Mouse (Mus musculus): ENCODE results near the gene Map3k19. TPM values are rescaled to one million over a fixed set of nuclear protein-coding genes. Genes with fewer than 3 reads are reported as not detected.

Map3k19 gene
- 7.7 to 8.9 TPM (median 8.2 TPM) in 4 replicates for total RNA-seq (2023)

GRCm38 (mm10) chr1:127854486-127855222 lies at the start of gene Map3k19:
Map3k19 (minus strand) TSS chr1:127855031.

GRCm38 (mm10) chr1:127868300-127869261 lies 13.8 kb upstream of the Map3k19 start, which contains the start of gene Rab3gap1:
Rab3gap1 (plus strand) TSS chr1:127868773.

DNA sequence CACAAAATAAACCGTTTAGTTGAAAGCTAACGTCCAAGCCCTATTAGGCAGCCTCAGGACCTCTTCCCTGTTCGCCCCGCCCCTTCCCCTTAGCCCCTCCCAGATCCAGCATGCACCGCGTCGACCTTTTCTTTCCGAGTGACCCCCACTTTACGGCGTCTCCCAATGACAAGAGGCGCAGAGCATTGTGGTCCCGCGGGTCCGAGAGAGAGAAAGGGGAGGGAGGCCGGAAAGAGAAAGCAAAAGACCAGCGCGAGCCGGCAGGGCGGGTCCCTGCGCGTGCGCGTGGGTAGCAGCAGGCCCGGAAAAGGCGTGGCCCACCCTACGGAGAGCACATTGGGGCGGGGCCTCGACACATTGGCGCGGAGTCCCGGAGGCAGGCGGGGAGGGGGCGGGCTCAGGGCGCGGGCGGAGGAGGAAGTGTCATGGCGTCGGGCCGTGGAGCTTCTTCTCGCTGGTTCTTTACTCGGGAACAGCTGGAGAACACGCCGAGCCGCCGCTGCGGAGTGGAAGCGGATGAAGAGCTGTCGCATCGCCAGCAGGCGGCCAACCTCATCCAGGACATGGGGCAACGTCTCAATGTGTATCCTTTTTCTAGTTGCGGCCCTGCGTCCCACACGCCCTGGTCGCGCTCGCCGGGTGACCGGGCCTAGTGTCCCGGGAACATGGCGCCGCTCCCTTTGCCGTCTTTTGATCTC lies 80.9 kb downstream of the Map3k19 start, which contains the start of gene Ccnt2:
TSS of gene Ccnt2 (plus strand) at position 362 of the 698 bp plus-strand sequence.

Other genes starting within 250 kb of the Map3k19 start
- gene Tmem163, start 175.5 kb downstream of the Map3k19 start, total RNA-seq (2023), result 35.7 to 40.7 TPM (median 37.2 TPM) in 4 replicates
- gene Acmsd, start 125.6 kb downstream of the Map3k19 start, total RNA-seq (2023), result not detected in 4 replicates
- 85.9 to 92.5 TPM (median 88.1 TPM) in 4 replicates for gene Ccnt2, start 80.9 kb downstream of the Map3k19 start, total RNA-seq (2023)
- gene Rab3gap1, start 13.7 kb upstream of the Map3k19 start, total RNA-seq (2023), result 61.0 to 65.7 TPM (median 64.0 TPM) in 4 replicates
- gene Zranb3, start 248.0 kb upstream of the Map3k19 start, total RNA-seq (2023), result 8.9 to 10.5 TPM (median 9.9 TPM) in 4 replicates
- gene R3hdm1, start 248.3 kb upstream of the Map3k19 start, total RNA-seq (2023), result 125 to 142 TPM (median 135 TPM) in 4 replicates